Mouse (Mus musculus) megakaryocyte, embryonic 14.5 days (primary cell): ENCODE measurements around the gene Upk3a.

Experiments used
- FLI1 ChIP-seq: IDR thresholded peaks from 2 replicates; pipeline ENCODE4 v1.6.1; 2012; ENCODE audit warnings: low read length, inconsistent platforms, mixed read lengths
- GATA1 ChIP-seq: IDR thresholded peaks from 3 replicates; pipeline ENCODE4 v1.6.1; 2012; ENCODE audit warnings: mixed read lengths, low read length, inconsistent platforms, borderline replicate concordance

GRCm38 (mm10) chr15:84989771-84990170 lies 27.2 kb upstream of the Upk3a start:
- TF ChIP-seq GATA1 (no peak), FLI1 (no peak)
